Mouse (Mus musculus): ENCODE data around the gene Exd1. TPM values are rescaled to one million over a fixed set of nuclear protein-coding genes. Genes with fewer than 3 reads are reported as not detected.

Gene Exd1
- total and polyA plus RNA-seq, 3 experiments, result 0.27 to 0.88 TPM; not detected in 1

Other genes with a start within 250 kb of the Exd1 start
- gene Dll4, start 221.8 kb downstream of the Exd1 start, total RNA-seq (2012; rRNA removed), result 0.16 TPM in 1 of 2 replicates, not detected in the other
- gene Dll4, start 221.8 kb downstream of the Exd1 start, polyA plus RNA-seq (2012; ENCODE audit: insufficient read depth in 1 of 2, insufficient read length in 2 of 2, low read depth in 1 of 2, low replicate concordance in 2 of 2, missing spikeins in 1 of 2), result under 1 TPM in 1 of 2 experiments, not detected in 1; 0.18 TPM
- 3.6 and 33.0 TPM in 2 replicates for gene Chac1, start 196.4 kb downstream of the Exd1 start, total RNA-seq (2012; rRNA removed)
- gene Chac1, start 196.4 kb downstream of the Exd1 start, polyA plus RNA-seq (2012; ENCODE audit: insufficient read depth in 1 of 2, insufficient read length in 2 of 2, low read depth in 1 of 2, low replicate concordance in 2 of 2, missing spikeins in 1 of 2), result 1 to 10 TPM in 1 of 2 experiments, not detected in 1; 6.4 TPM
- 13.9 and 16.3 TPM in 2 replicates for gene Ino80, start 69.9 kb downstream of the Exd1 start, total RNA-seq (2012; rRNA removed)
- gene Ino80, start 69.9 kb downstream of the Exd1 start, polyA plus RNA-seq (2012; ENCODE audit: insufficient read depth in 1 of 2, insufficient read length in 2 of 2, low read depth in 1 of 2, low replicate concordance in 2 of 2, missing spikeins in 1 of 2), result 10 to 100 TPM; 23.1 to 37.9 TPM
- 32.5 and 35.4 TPM in 2 replicates for gene Chp1, start 70 bp upstream of the Exd1 start, total RNA-seq (2012; rRNA removed)
- gene Chp1, start 70 bp upstream of the Exd1 start, polyA plus RNA-seq (2012; ENCODE audit: insufficient read depth in 1 of 2, insufficient read length in 2 of 2, low read depth in 1 of 2, low replicate concordance in 2 of 2, missing spikeins in 1 of 2), result 10 to 100 TPM in 1 of 2 experiments, not detected in 1; 74.8 TPM
- 17.0 and 25.0 TPM in 2 replicates for gene Nusap1, start 70.7 kb upstream of the Exd1 start, total RNA-seq (2012; rRNA removed)
- gene Nusap1, start 70.7 kb upstream of the Exd1 start, polyA plus RNA-seq (2012; ENCODE audit: insufficient read depth in 1 of 2, insufficient read length in 2 of 2, low read depth in 1 of 2, low replicate concordance in 2 of 2, missing spikeins in 1 of 2), result 10 to 100 TPM in 1 of 2 experiments, not detected in 1; 28.2 TPM
- gene Oip5, start 70.8 kb upstream of the Exd1 start, total RNA-seq (2012; rRNA removed), result 18.1 and 26.4 TPM in 2 replicates
- 10 to 100 TPM in 1 of 2 experiments, not detected in 1; 29.6 TPM for gene Oip5, start 70.8 kb upstream of the Exd1 start, polyA plus RNA-seq (2012; ENCODE audit: insufficient read depth in 1 of 2, insufficient read length in 2 of 2, low read depth in 1 of 2, low replicate concordance in 2 of 2, missing spikeins in 1 of 2)
- 25.3 and 25.8 TPM in 2 replicates for gene Ndufaf1, start 115.2 kb upstream of the Exd1 start, total RNA-seq (2012; rRNA removed)
- 10 to 100 TPM in 1 of 2 experiments, not detected in 1; 18.0 TPM for gene Ndufaf1, start 115.2 kb upstream of the Exd1 start, polyA plus RNA-seq (2012; ENCODE audit: insufficient read depth in 1 of 2, insufficient read length in 2 of 2, low read depth in 1 of 2, low replicate concordance in 2 of 2, missing spikeins in 1 of 2)
- 10.6 and 12.8 TPM in 2 replicates for gene Rtf1, start 127.4 kb upstream of the Exd1 start, total RNA-seq (2012; rRNA removed)
- 10 to 100 TPM in 1 of 2 experiments, not detected in 1; 46.0 TPM for gene Rtf1, start 127.4 kb upstream of the Exd1 start, polyA plus RNA-seq (2012; ENCODE audit: insufficient read depth in 1 of 2, insufficient read length in 2 of 2, low read depth in 1 of 2, low replicate concordance in 2 of 2, missing spikeins in 1 of 2)
- gene Itpka, start 194.7 kb upstream of the Exd1 start, total RNA-seq (2012; rRNA removed), result 1.8 and 2.1 TPM in 2 replicates
- gene Itpka, start 194.7 kb upstream of the Exd1 start, polyA plus RNA-seq (2012; ENCODE audit: insufficient read depth in 1 of 2, insufficient read length in 2 of 2, low read depth in 1 of 2, low replicate concordance in 2 of 2, missing spikeins in 1 of 2), result 1 to 10 TPM in 1 of 2 experiments, not detected in 1; 3.1 TPM
- gene Ltk, start 212.8 kb upstream of the Exd1 start, total RNA-seq (2012; rRNA removed), result 0.23 and 0.33 TPM in 2 replicates
- 1 to 10 TPM in 1 of 2 experiments, not detected in 1; 2.5 TPM for gene Ltk, start 212.8 kb upstream of the Exd1 start, polyA plus RNA-seq (2012; ENCODE audit: insufficient read depth in 1 of 2, insufficient read length in 2 of 2, low read depth in 1 of 2, low replicate concordance in 2 of 2, missing spikeins in 1 of 2)
- gene Rpap1, start 239.9 kb upstream of the Exd1 start, total RNA-seq (2012; rRNA removed), result 12.9 and 13.6 TPM in 2 replicates
- 10 to 100 TPM in 1 of 2 experiments, not detected in 1; 26.8 TPM for gene Rpap1, start 239.9 kb upstream of the Exd1 start, polyA plus RNA-seq (2012; ENCODE audit: insufficient read depth in 1 of 2, insufficient read length in 2 of 2, low read depth in 1 of 2, low replicate concordance in 2 of 2, missing spikeins in 1 of 2)

Measured in MEL (cell line).